Mouse (Mus musculus) liver, embryonic 12.5 days (tissue): ENCODE measurements around the gene Acyp2. TPM values are rescaled to one million over a fixed set of nuclear protein-coding genes. Genes with fewer than 3 reads are reported as not detected.

Source experiments
- ATAC-seq: fragments of 200-750 bp; cut with Nextera tagmentation; 2 replicates; pipeline ENCODE4 v1.8.0; 2017; ENCODE audit warnings: moderate number of reproducible peaks, mild to moderate bottlenecking, moderate library complexity
- H3K27ac ChIP-seq: fragments of 300-500 bp; sonication (generic); 2 replicates; pipeline ENCODE4 v1.5.1; 2016; ENCODE audit warnings: mild to moderate bottlenecking
- H3K27me3 ChIP-seq: fragments of 300-500 bp; sonication (generic); replicated peaks from 2 replicates; pipeline ENCODE4 v1.6.1; 2016; ENCODE audit warnings: mild to moderate bottlenecking, moderate library complexity
- H3K36me3 ChIP-seq: fragments of 300-500 bp; sonication (generic); 2 replicates; pipeline ENCODE4 v1.6.1; 2016; ENCODE audit warnings: mild to moderate bottlenecking, moderate library complexity
- H3K4me1 ChIP-seq: fragments of 300-500 bp; sonication (generic); 2 replicates; pipeline ENCODE4 v1.6.1; 2016
- H3K4me2 ChIP-seq: fragments of 300-500 bp; sonication (generic); 2 replicates; pipeline ENCODE4 v1.6.1; 2016; ENCODE audit warnings: mild to moderate bottlenecking, moderate library complexity
- H3K4me3 ChIP-seq: fragments of 300-500 bp; sonication (generic); 2 replicates; pipeline ENCODE4 v1.5.1; 2016; ENCODE audit warnings: mild to moderate bottlenecking, moderate library complexity
- H3K9ac ChIP-seq: fragments of 300-500 bp; sonication (generic); 2 replicates; pipeline ENCODE4 v1.6.1; 2016; ENCODE audit warnings: mild to moderate bottlenecking, moderate library complexity
- H3K9me3 ChIP-seq: fragments of 300-500 bp; sonication (generic); replicated peaks from 2 replicates; pipeline ENCODE4 v1.6.1; 2016; ENCODE audit warnings: mild to moderate bottlenecking, moderate library complexity
- WGBS: fragments of 180-500 bp; shearing (Covaris S2); methylation state at CpG from one replicate; pipeline ENCODE4 v1.1.7; 2016; ENCODE audit not compliant: insufficient replicate concordance; 5-methylcytosine and 5-hydroxymethylcytosine counted together
- polyA plus RNA-seq: library from polyadenylated mRNA; unstranded; fragments of >200 nt; fragmentation: Nextera tagmentation; extraction: Ambion mirVana; gene quantifications from 2 replicates; pipeline ENCODE4 v1.2.1, GENCODE M21; 2016

The Acyp2 gene
- polyA plus RNA-seq, 1 experiment from 2014 or later, result 5.5 TPM

GRCm38 (mm10) chr11:30572790-30573395 lies 76.5 kb downstream of the Acyp2 start:
- H3K9me3 ChIP-seq, result no peaks in the 10 kb centered on the region
- H3K4me2 ChIP-seq, result no peak overlapping the region
- no peaks in the 10 kb centered on the region for H3K36me3 ChIP-seq
- H3K9ac ChIP-seq, result no peak overlapping the region
- no peak overlapping the region for H3K27ac ChIP-seq
- H3K4me1 ChIP-seq, result no peaks in the 10 kb centered on the region
- no peaks in the 10 kb centered on the region for H3K27me3 ChIP-seq
- H3K4me3 ChIP-seq, result no peak overlapping the region
- 74% methylated on average over 15 of the region's 15 CpGs for WGBS
- no peak for ATAC-seq

GRCm38 (mm10) chr11:30570568-30570967 lies 78.8 kb downstream of the Acyp2 start:
- Histone ChIP-seq H3K9me3 (no peaks in the 10 kb centered on the region), H3K4me1 (no peaks in the 10 kb centered on the region), H3K27me3 (no peaks in the 10 kb centered on the region), H3K36me3 (no peaks in the 10 kb centered on the region), H3K27ac (no peak overlapping the region), H3K4me2 (no peak overlapping the region), H3K9ac (no peak overlapping the region), H3K4me3 (no peak overlapping the region)
- 80% methylated on average over 3 of the region's 3 CpGs for WGBS
- ATAC-seq, result no peak

GRCm38 (mm10) chr11:30560215-30560614 lies 89.2 kb downstream of the Acyp2 start:
- Histone ChIP-seq H3K9me3 (no peaks in the 10 kb centered on the region), H3K4me1 (no peaks in the 10 kb centered on the region), H3K27ac (no peak overlapping the region), H3K9ac (no peak overlapping the region), H3K4me2 (no peak overlapping the region), H3K36me3 (no peaks in the 10 kb centered on the region), H3K27me3 (no peaks in the 10 kb centered on the region), H3K4me3 (no peak overlapping the region)
- WGBS, result 77% methylated on average over 1 of the region's 1 CpGs
- no peak for ATAC-seq

GRCm38 (mm10) chr11:30553408-30553807 lies 96.0 kb downstream of the Acyp2 start:
- Histone ChIP-seq H3K9me3 (no peaks in the 10 kb centered on the region), H3K27me3 (no peaks in the 10 kb centered on the region), H3K36me3 (no peaks in the 10 kb centered on the region), H3K27ac (no peak overlapping the region), H3K4me3 (no peak overlapping the region), H3K9ac (no peak overlapping the region), H3K4me1 (no peaks in the 10 kb centered on the region), H3K4me2 (no peak overlapping the region)
- ATAC-seq, result no peak
- 79% methylated on average over 1 of the region's 1 CpGs for WGBS

- ATAC-seq, result no peak
- Histone ChIP-seq H3K27me3 (no peaks in the 10 kb centered on the region), H3K36me3 (no peaks in the 10 kb centered on the region), H3K9ac (no peak overlapping the region), H3K4me3 (no peak overlapping the region), H3K4me1 (no peaks in the 10 kb centered on the region), H3K4me2 (no peak overlapping the region), H3K9me3 (no peaks in the 10 kb centered on the region), H3K27ac (no peak overlapping the region)
- 59% methylated on average over 2 of the region's 2 CpGs for WGBS
These were observed 132.3 kb downstream of the Acyp2 start for GRCm38 (mm10) chr11:30517133-30517532.

GRCm38 (mm10) chr11:30508178-30508577 lies 141.2 kb downstream of the Acyp2 start:
- H3K4me3 ChIP-seq, result no peak overlapping the region
- H3K36me3 ChIP-seq, result no peaks in the 10 kb centered on the region
- no peaks in the 10 kb centered on the region for H3K4me1 ChIP-seq
- H3K4me2 ChIP-seq, result no peak overlapping the region
- no peaks in the 10 kb centered on the region for H3K27me3 ChIP-seq
- WGBS, result 66% methylated on average over 4 of the region's 4 CpGs
- H3K9ac ChIP-seq, result no peak overlapping the region
- no peaks in the 10 kb centered on the region for H3K9me3 ChIP-seq
- H3K27ac ChIP-seq, result no peak overlapping the region
- ATAC-seq, result no peak

- Histone ChIP-seq H3K27ac (no peak overlapping the region), H3K9ac (no peak overlapping the region), H3K9me3 (no peaks in the 10 kb centered on the region), H3K27me3 (no peaks in the 10 kb centered on the region), H3K36me3 (no peaks in the 10 kb centered on the region), H3K4me3 (no peak overlapping the region), H3K4me2 (no peak overlapping the region), H3K4me1 (no peaks in the 10 kb centered on the region)
- 51% methylated on average over 3 of the region's 3 CpGs for WGBS
- no peak for ATAC-seq
These were observed 150.5 kb downstream of the Acyp2 start for GRCm38 (mm10) chr11:30498738-30499355.

GRCm38 (mm10) chr11:30497151-30497550 lies 152.2 kb downstream of the Acyp2 start:
- H3K27me3 ChIP-seq, result no peaks in the 10 kb centered on the region
- H3K9me3 ChIP-seq, result no peaks in the 10 kb centered on the region
- no peak overlapping the region for H3K9ac ChIP-seq
- no peaks in the 10 kb centered on the region for H3K36me3 ChIP-seq
- H3K4me2 ChIP-seq, result no peak overlapping the region
- ATAC-seq, result no peak
- 50% methylated on average over 2 of the region's 2 CpGs for WGBS
- H3K4me3 ChIP-seq, result no peak overlapping the region
- H3K4me1 ChIP-seq, result no peaks in the 10 kb centered on the region
- H3K27ac ChIP-seq, result no peak overlapping the region

GRCm38 (mm10) chr11:30491515-30492260 lies 157.7 kb downstream of the Acyp2 start:
- Histone ChIP-seq H3K9me3 (no peaks in the 10 kb centered on the region), H3K4me1 (no peaks in the 10 kb centered on the region), H3K9ac (no peak overlapping the region), H3K27me3 (no peaks in the 10 kb centered on the region), H3K27ac (no peak overlapping the region), H3K4me3 (no peak overlapping the region), H3K4me2 (no peak overlapping the region), H3K36me3 (no peaks in the 10 kb centered on the region)
- ATAC-seq, result no peak

GRCm38 (mm10) chr11:30488183-30488582 lies 161.2 kb downstream of the Acyp2 start:
- Histone ChIP-seq H3K36me3 (no peaks in the 10 kb centered on the region), H3K9me3 (no peaks in the 10 kb centered on the region), H3K4me1 (no peaks in the 10 kb centered on the region), H3K4me3 (no peak overlapping the region), H3K27ac (no peak overlapping the region), H3K9ac (no peak overlapping the region), H3K27me3 (no peaks in the 10 kb centered on the region), H3K4me2 (no peak overlapping the region)
- WGBS, result 69% methylated on average over 9 of the region's 10 CpGs
- ATAC-seq, result no peak

- WGBS, result 73% methylated on average over 4 of the region's 4 CpGs
- H3K27ac ChIP-seq, result no peak overlapping the region
- no peaks in the 10 kb centered on the region for H3K27me3 ChIP-seq
- H3K9me3 ChIP-seq, result no peaks in the 10 kb centered on the region
- no peaks in the 10 kb centered on the region for H3K36me3 ChIP-seq
- no peak overlapping the region for H3K4me2 ChIP-seq
- no peak overlapping the region for H3K9ac ChIP-seq
- H3K4me3 ChIP-seq, result no peak overlapping the region
- ATAC-seq, result no peak
- H3K4me1 ChIP-seq, result no peaks in the 10 kb centered on the region
These were observed 166.1 kb downstream of the Acyp2 start for GRCm38 (mm10) chr11:30483286-30483685.

GRCm38 (mm10) chr11:30471751-30472593 lies 177.4 kb downstream of the Acyp2 start, which contains the start of gene 4930505A04Rik:
Gene 4930505A04Rik, minus strand, starts transcription at chr11:30471827.
- ATAC-seq, result peak; percentile 64
- no peak within 1 kb of the TSS for H3K27ac ChIP-seq
- H3K36me3 ChIP-seq, result no peaks in the 10 kb centered on the region
- H3K4me1 ChIP-seq, result no peaks in the 10 kb centered on the region
- H3K9me3 ChIP-seq, result no peaks in the 10 kb centered on the region
- H3K4me2 ChIP-seq, result peak within 1 kb of the TSS; percentile 62
- peak within 1 kb of the TSS; percentile 55 for H3K9ac ChIP-seq
- 13% methylated on average over 17 of the region's 17 CpGs for WGBS
- peak within 1 kb of the TSS; percentile 48 for H3K4me3 ChIP-seq
- no peaks in the 10 kb centered on the region for H3K27me3 ChIP-seq
